Mouse (Mus musculus): ENCODE results near the gene Gng2. TPM values are rescaled to one million over a fixed set of nuclear protein-coding genes. Genes with fewer than 3 reads are reported as not detected.
A peak's percentile ranks its signal among the peaks of the same experiment; 100 is the strongest.

The Gng2 gene
- total RNA-seq, 2 experiments from 2014 or later: 210 to 214 TPM

DNA sequence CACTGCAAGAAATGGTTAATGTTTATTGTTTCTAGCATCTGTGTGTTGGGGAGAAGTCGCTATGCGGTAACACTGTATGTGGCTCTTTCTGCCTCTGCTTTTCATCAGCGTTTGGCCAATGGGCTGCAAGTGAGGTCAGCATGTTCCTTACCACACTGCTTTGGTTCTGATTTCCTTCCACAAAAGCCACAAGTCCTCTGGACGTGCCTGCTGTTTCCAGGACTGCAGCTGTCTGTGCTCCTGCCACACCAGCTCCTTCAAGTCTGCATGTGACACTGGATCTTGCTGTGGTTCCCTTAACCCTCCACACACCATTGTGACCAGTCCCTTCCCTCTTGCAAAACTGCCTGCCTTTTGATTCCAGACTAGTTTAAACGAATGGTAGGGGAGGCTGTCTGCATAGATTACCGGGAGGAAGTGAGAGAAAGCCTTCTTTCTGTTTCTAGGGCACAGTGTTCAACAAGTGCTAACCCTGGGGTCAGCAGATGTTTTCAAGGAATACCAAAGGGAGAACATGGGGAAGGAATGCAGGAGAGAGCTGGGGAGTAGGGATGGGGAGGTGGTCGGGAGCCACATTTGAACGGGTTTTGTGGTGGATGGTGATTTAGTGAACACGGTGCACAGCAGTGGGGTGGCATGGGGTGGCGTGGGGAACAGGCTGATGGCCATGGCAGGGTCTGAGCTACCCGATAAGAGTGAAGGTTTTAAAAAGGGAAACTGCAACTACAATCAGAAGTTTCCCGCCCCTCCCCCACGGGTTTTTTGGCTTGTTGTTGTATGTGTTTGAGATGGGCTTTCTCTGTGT is 7.9 kb upstream of the Gng2 start:
- intact Hi-C loops (cut with DNase I): no loop called here
- peak; percentile 23 to 25 for DNase-seq (ENCODE audit: low spot score in 2 of 2)

DNA sequence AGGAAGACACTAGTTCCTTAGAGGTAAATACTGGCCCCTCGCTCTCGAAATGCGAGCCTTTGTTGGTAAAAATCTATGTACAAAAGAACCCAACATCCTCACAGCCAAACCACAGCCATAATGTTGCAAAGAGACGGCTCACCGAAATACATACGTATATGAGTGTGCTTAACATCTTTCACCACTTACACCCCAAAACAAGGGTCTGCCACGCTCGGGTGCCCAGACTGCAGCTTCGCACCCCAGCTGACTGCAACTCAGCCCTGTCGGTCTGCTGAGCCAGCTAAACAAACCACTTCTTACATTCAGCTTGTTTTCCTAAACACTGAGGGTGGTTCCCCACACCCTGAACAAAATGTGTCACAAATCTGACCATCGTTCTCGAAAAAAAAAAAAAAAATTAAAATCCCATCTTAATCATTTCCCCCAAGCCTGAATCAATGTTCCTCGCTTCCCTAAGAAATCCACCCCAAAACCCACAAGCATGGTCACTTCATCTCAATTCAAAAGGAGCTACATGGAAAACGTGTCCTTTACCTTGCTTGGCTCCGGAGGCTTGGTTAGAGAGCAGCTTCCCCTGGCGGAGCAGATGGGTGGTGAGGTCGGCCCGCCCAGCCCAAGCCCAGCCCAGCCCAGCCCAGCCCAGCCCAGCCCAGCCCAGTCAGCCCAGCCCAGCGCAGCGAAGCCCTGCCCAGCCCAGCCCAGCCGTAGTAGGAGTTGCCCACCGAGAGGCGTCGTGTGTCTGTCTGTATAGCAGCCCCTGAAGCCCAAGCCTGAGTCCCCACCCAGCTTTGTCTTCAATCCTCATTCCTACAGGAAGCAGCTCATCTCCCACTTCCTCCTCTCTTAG is 781 bp downstream of the Gng2 start:
- intact Hi-C loops (cut with DNase I): loop anchor here (5.0 kb wide), 4 partner anchors 34 to 119 kb away; no protein-coding TSS in a partner anchor
- DNase-seq (ENCODE audit: low spot score in 2 of 2): peak; percentile 71

DNA sequence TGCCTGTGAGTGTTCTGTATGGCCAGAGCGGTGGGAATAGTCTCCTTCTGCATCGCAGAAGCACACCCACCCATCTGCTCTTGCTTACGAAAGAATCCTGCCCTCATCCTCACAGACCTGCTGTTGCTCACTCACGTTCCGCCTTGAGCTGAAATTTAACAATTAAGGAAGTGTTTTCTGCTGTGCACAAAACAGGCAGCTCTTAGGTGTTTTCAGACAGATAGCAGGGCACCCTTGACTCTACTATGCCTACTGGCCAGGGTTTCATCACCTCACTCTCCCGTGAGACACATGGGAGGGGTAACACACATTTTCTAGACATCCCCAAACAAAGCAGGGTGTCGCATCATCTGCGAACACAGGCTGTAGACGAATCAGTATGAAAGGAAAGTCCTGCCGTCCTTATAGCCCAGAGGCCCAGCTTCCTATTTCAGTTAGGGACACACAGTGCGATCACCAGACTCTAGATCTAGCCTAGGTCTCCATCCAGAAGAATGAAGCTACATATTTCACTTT is 2.4 kb downstream of the Gng2 start:
- peak; percentile 45 to 57 for DNase-seq (ENCODE audit: low spot score in 2 of 2)
- intact Hi-C loops (cut with DNase I): loop anchor here (5.0 kb wide), 4 partner anchors 33 to 118 kb away; no protein-coding TSS in a partner anchor

DNA sequence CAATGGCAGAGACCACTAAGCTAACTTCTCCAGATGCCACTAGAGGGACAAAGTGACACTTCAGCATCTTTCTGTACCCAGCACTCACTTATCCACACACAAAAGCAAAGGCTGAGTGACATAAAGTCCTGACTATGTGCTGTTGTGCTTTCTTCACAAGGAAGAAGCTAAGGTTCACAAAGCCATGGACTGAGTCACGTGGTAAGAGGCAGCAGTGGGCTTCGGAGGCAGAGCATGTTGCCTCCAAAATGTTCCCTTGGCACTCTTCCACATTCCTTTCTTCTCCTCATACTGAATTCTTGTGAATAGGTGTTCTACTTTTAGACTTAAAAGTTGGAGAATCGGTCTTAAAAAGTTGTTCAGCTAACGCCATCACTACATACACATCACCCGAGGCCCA is 3.0 kb downstream of the Gng2 start:
- DNase-seq (ENCODE audit: low spot score in 2 of 2): no peak
- intact Hi-C loops (cut with DNase I): no loop called here

DNA sequence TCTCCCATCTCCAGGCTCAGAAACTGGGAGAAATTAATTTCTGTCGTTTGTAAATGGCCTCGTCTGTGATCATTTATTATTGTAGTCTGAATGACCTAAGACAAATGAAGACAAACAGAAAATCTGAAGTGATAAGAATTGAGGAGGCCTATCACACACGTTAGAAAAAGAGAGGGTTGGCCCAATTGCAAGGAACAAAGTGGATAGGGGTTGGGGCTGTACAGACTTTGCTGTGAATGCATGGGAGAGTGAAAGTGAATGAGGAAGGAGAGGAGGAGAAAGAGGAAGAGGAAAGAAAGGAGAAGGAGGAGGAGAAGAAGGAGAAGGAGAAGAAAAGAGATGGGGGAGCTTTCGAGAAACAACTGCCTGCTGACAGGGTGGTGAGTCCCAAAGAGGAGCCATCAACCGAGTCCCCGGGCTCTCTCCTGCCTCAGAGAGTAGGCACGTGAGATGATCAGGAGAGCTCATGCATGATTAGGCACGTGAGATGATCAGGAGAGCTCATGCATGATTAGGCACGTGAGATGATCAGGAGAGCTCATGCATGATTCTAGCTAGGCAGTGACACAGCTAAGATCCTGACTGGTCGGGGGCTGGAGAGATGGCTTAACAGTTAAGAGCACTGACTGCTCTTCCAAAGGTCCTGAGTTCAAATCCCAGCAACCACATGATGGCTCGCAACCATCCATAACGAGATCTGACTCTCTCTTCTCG is 5.0 kb downstream of the Gng2 start:
- intact Hi-C loops (cut with DNase I): no loop called here
- no peak for DNase-seq (ENCODE audit: low spot score in 2 of 2)

DNA sequence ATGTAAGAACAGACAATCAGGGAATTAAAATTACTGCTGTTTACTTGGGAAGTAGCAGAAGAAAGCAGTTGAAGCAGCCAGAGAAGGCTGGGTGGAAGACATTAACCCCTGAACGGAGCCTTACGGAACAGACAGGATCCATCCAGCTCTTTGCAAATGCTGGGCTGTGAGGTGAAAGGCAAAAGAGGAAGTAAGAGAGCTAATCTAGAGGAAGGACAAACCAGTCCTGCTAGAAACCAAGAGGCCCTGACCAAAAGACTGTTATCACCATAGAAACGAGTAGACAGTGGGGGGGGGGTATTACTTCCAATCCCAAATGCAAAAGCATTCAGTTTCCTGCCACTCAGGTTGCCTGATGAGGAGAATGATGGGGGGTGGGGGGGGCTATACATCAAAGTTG is 6.6 kb downstream of the Gng2 start:
- no peak for DNase-seq (ENCODE audit: low spot score in 2 of 2)
- intact Hi-C loops (cut with DNase I): no loop called here

DNA sequence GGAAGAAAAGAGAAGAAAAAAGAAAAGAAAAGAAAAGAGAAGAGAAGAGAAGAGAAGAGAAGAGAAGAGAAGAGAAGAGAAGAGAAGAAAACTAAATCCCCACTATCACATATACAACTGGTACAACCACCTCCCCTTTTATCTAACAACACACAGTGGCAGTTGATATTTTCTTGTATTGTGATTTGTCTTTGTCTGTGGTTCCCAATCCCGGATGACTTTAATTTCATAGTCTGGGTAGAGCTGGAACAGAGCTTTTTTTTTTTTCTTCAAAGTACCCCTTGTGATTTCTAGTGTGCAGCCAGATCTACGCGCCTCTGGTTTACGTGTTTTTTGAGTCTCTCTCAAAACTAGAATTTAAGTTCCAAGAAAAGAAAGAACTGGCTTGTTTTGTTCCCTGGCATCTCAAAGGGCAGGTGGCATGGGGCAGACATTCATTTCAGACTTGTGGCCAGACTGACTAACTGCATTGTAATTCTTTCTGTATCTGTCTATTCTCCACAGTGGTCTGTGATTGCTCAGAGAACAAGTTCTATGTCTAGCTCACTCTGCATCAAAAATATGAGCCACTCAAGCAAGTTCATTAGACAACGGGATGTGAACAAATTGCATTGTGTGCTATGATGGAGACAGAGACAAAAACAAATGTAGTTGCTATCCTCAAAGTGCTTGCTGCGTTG is 7.2 kb downstream of the Gng2 start:
- intact Hi-C loops (cut with DNase I): no loop called here
- DNase-seq (ENCODE audit: low spot score in 2 of 2): no peak

DNA sequence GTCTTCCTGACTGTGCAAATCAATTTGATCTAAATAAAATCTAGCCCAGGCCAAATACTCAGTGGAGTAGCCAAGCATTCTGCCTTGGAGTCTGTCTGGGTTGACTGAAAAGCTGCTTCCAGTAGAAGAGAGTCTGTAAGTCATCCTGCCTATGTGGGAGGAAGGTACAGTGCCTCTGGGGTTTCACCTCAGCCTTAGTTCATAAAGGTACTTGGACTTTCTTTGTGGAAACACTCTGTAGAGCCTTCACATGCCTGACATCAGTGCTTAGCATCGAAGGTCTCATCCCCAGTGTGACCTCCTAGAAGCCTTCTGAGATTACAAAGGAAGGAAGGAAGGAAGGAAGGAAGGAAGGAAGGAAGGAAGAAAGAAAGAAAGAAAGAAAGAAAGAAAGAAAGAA is 7.9 kb downstream of the Gng2 start:
- intact Hi-C loops (cut with DNase I): no loop called here

DNA sequence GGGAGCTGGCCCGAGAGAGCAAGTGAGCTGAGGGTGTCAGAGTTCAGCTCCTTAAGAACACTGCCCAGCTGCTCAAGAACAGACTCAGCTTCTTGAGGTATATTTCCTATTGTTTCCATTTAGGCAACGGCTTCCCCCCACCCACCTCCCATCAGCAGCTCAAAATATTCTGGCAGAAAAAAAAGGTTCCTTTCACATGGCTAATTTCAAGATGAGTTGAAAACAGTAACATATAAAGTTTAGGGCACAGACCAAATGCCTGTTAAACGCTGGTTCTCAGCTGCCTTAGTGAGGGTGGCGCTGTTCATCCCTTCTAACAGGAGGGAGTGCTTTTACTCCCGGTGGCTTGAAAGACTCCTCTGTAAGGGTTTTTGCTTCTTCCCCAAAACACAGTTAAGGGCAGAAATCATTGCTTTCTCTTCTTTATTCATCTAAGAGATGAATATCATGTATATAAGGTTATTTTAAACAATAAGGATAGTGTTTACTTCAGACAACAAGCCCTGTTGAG is 8.4 kb downstream of the Gng2 start:
- intact Hi-C loops (cut with DNase I): no loop called here
- DNase-seq (ENCODE audit: low spot score in 2 of 2): no peak

More for the DNA sequence above, 7.9 kb downstream of the Gng2 start:
- DNase-seq (ENCODE audit: low spot score in 2 of 2): no peak

DNA sequence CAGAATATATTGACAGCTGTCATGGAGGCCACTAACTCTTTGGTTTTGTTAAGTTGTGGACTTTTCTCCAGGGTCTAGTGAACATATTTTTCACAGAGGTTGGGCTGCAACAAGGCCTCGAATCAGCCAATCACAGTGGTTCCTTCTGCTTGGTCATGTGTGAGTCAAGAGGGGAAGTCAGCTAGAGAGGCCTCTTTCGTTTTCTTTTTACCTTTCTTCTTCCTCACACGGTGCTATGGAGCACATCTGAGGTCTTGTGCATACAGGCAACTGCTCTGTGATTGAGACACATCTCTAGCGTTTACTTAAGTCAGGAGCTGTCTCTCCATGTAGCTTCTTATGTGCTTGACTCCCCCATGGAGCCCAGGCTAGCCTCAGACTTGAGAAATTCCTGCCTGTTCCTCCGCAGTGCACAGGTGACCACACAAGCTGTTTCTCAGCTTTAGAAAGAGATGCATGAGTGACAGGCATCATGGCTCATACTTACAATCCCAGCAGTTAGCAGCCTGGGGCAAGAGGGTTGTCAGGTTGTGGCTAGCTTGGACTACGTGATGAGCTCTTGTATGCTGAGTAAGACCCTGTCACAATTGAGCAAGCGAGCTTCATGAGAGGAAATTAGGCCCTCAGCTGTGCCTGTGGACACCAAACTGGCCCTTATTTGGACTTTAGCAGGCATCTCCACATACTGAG is 9.0 kb downstream of the Gng2 start:
- DNase-seq (ENCODE audit: low spot score in 2 of 2): no peak
- intact Hi-C loops (cut with DNase I): no loop called here

DNA sequence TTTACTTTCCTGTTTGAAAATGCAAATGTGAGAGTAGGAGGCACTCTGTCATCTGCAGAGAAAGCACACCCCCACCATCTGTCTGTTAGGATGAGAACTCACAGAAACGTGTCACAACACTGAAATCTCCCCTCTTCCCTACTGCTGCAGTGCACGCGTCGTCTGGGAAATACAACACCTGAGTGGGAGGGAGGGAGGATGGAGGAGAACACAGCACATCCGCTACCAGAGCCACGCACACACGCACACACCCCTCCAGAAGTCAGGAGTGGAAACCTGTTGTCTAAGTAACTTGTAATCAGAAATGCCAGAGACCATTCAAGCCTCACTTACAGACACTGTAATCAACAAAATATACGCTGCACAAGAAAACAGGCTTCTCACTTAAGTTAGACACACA is 9.9 kb downstream of the Gng2 start:
- intact Hi-C loops (cut with DNase I): no loop called here
- DNase-seq (ENCODE audit: low spot score in 2 of 2): peak; percentile 32 to 71

DNA sequence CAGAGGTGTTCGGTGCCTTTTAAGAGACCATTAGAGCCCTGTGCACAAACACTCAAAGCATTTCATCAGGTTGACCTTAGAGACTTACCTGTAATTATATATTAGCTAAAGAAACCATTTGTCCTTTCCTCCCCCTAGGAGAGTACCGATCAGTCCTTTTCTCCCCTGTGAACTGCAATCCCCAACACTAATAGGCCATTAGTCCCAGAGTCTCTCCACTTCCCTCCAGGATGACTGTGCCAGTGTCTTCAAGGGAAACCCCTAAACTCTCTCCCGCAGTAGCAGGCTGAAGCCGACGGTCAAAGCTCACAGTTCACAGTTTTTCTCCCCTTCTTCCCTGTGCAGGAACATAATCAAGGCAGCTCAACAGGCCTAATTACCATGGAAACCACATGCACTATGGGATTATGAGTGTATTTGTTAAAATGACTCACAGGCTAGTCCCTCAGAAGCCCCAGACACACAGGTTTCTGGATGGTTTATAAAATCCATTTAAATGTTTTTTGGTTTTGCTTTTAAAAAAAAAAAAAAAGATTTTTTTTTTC is 13.4 kb downstream of the Gng2 start:
- DNase-seq (ENCODE audit: low spot score in 2 of 2): no peak
- intact Hi-C loops (cut with DNase I): no loop called here

DNA sequence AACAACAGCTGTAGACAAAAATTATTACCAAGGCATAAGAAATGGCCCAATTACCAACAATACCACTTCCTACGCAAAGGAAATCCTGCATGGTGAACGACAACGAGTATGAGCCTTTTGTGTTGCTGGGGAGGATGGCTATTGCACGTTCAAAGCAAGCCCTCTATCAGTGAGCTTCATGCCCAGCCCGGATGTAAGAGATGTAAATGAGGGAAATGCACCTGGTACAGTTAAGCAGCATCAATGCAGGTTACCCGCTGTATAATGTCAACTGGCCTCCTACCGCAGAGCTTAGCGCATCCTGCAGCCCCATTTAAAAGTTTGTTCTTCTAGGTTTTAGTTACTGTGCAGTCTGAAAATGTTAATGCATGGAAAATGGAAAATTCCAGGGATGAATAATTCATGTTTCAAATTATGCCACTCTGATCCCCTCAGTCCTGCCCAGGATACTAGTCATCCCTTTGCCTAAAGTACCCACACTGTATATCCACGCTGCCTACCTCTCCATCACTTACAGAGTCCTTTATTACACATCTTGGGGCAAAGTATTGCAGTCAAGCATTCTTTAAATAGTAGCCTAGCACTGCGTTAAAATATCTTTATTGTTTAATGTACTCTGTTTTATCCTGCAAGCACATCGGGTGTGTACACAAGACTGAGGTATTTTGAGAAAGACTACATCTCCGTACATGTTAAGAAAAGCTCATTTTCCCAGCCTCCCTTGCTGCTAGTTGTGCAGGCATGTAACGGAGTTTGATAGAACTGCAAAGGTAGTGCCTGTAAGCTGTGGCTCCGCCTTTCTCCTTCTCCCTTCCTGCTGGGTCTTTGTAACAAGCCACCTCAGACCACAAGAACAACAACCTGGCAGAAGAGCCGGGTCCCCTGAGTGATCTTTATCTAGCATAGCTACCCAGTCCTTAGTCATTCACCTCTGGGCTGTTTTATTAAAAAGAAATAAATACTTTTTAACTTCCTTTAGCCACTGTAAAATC is 15.2 kb downstream of the Gng2 start:
- intact Hi-C loops (cut with DNase I): no loop called here
- DNase-seq (ENCODE audit: low spot score in 2 of 2): no peak

DNA sequence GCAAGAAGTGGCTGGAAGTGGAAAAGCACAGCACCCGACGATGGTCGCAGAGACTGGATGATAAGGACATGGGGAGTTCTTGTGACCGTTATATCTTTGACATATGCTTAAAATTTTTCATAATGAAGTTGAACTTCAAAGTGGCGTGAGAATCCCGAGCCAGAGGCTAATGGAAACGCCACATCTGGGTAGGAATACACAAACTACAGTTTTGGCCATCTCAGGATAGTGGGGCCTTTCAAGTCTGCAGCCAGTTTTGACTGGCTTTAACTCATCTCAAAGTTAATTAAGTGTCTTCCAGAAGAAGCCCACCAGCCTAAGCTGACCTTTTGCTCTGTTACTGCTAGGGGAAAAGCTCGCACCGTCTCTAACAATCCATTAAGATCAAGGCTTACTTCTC is 17.6 kb downstream of the Gng2 start:
- intact Hi-C loops (cut with DNase I): no loop called here
- DNase-seq (ENCODE audit: low spot score in 2 of 2): no peak

DNA sequence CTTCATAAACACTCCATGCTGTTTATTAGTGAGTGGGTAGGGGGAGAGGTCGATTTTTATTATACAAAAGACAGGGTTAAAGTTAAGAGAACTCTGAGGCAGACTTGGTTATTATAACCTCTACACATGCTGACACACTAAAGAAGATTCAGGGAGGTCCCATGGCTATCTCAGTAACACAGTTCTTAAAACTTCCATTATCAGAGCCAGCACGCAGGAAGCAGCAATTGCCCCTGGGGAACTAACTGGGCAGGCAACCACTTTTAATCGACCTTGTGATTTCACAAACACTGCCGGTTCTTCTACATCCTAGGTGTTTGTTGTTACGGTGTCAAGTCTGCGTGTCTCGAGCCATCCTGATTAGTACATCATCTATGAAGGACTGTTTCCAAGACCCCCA is 22.4 kb downstream of the Gng2 start:
- intact Hi-C loops (cut with DNase I): no loop called here
- no peak for DNase-seq (ENCODE audit: low spot score in 2 of 2)

DNA sequence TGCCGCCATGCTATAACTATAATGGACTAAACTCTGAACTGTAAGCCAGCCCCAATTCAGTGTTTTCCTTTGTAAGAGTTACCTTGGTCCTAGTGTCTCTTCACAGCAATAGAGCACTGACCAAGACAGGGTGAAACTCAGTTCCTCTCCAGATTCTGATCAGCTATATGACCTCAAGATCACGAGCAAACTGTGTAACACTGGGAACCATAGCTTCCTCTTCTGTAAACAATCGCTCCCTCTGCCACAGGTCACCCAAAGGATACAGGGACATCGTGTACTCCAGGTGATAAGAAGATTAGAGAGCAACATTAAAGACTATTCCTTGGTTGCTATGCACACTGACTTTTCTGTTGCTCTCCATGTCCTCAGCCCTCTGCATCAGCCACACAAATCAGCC is 26.6 kb downstream of the Gng2 start:
- intact Hi-C loops (cut with DNase I): no loop called here
- DNase-seq (ENCODE audit: low spot score in 2 of 2): no peak

DNA sequence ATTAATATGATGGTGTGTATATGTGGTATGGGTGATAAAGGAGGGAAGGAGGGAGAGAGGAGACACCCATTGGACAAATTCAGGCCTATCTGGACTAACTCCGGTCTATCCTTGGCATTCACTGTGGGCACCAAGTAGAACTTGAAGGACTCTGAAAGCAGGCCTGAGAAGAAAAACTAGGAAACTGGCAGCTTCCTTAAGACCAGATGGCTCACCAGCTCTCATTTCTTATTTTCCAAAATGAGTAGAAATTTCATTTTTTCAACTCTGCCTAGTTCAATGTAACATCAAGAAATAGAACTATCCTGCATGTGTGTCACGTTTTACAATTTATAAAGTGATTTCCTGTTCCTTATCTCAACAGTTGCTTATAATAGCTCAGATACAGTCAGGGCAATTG is 28.0 kb downstream of the Gng2 start:
- intact Hi-C loops (cut with DNase I): no loop called here
- no peak for DNase-seq (ENCODE audit: low spot score in 2 of 2)
